Mouse (Mus musculus): ENCODE results near the gene Trhde. TPM values are rescaled to one million over a fixed set of nuclear protein-coding genes. Genes with fewer than 3 reads are reported as not detected.

The Trhde gene
- polyA plus RNA-seq, 1 experiment from 2014 or later: 6.7 TPM

DNA sequence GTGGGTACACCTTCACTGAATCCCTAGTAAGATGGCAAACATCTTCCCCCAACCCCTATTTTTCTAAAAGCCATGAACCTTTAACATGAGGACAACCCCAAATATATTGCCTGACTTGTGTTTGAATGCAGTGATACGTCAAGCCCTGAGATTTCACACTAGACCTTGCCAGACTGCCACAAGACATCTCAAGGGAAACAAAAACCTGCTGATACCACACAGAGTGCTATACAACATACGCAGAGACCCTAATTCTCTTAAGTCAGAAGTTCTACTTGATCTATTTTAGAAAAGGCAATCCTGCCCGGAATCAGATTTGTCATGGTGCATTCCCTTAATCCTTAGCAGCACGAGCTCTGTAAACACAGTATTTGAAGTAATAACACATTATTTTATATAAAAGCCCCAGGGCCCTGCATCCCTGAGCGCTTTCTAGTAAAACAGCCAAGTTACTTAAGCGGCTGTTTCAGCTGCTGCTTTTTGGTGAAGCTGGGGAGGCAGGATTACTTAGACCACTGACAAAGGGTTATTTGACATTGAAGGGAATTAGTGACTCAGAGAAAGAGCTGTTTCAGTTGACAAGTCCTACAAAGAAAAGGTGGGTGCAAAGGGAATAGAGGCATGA lies 130.2 kb downstream of the Trhde start:
- no peak overlapping the region for H3K27ac ChIP-seq (ENCODE audit: low read length)
- H3K36me3 ChIP-seq (ENCODE audit: control insufficient read depth, insufficient read depth, low read length): no peaks in the 10 kb centered on the region
- WGBS: 12% methylated on average over 6 of the region's 6 CpGs
- ATAC-seq: no peak
- peaks cover 4% of the 10 kb centered on the region; the same call in 1 of the 2 replicates for H3K4me1 ChIP-seq (ENCODE audit: control insufficient read depth, insufficient read depth, low read length)
- H3K9me3 ChIP-seq (replicated peaks; ENCODE audit: control insufficient read depth, low read length, poor library complexity, severe bottlenecking): no peaks in the 10 kb centered on the region
- H3K27me3 ChIP-seq (ENCODE audit: control insufficient read depth, insufficient read depth, low read depth, low read length): no peaks in the 10 kb centered on the region
- H3K9ac ChIP-seq (ENCODE audit: low read depth, low read length): no peak overlapping the region
- no peak overlapping the region for H3K4me2 ChIP-seq (ENCODE audit: low read length)
- H3K4me3 ChIP-seq (ENCODE audit: low read depth, low read length): no peak overlapping the region

- Histone ChIP-seq H3K27ac (ENCODE audit: low read length) (no peak overlapping the region), H3K36me3 (ENCODE audit: control insufficient read depth, insufficient read depth, low read length) (no peaks in the 10 kb centered on the region), H3K4me3 (ENCODE audit: low read depth, low read length) (no peak overlapping the region), H3K27me3 (ENCODE audit: control insufficient read depth, insufficient read depth, low read depth, low read length) (no peaks in the 10 kb centered on the region), H3K4me1 (ENCODE audit: control insufficient read depth, insufficient read depth, low read length) (no peaks in the 10 kb centered on the region), H3K9me3 (replicated peaks; ENCODE audit: control insufficient read depth, low read length, poor library complexity, severe bottlenecking) (no peaks in the 10 kb centered on the region), H3K9ac (ENCODE audit: low read depth, low read length) (no peak overlapping the region), H3K4me2 (ENCODE audit: low read length) (no peak overlapping the region)
- 88% methylated on average over 3 of the region's 3 CpGs for WGBS
- ATAC-seq: no peak
These were observed 209.1 kb downstream of the Trhde start for GRCm38 (mm10) chr10:114593046-114593445.

GRCm38 (mm10) chr10:114578926-114579325 lies 223.2 kb downstream of the Trhde start:
- Histone ChIP-seq H3K4me3 (ENCODE audit: low read depth, low read length) (no peak overlapping the region), H3K36me3 (ENCODE audit: control insufficient read depth, insufficient read depth, low read length) (no peaks in the 10 kb centered on the region), H3K9me3 (replicated peaks; ENCODE audit: control insufficient read depth, low read length, poor library complexity, severe bottlenecking) (no peaks in the 10 kb centered on the region), H3K9ac (ENCODE audit: low read depth, low read length) (no peak overlapping the region), H3K4me2 (ENCODE audit: low read length) (no peak overlapping the region), H3K4me1 (ENCODE audit: control insufficient read depth, insufficient read depth, low read length) (no peaks in the 10 kb centered on the region), H3K27ac (ENCODE audit: low read length) (no peak overlapping the region), H3K27me3 (ENCODE audit: control insufficient read depth, insufficient read depth, low read depth, low read length) (no peaks in the 10 kb centered on the region)
- ATAC-seq: no peak
- 80% methylated on average over 2 of the region's 2 CpGs for WGBS

DNA sequence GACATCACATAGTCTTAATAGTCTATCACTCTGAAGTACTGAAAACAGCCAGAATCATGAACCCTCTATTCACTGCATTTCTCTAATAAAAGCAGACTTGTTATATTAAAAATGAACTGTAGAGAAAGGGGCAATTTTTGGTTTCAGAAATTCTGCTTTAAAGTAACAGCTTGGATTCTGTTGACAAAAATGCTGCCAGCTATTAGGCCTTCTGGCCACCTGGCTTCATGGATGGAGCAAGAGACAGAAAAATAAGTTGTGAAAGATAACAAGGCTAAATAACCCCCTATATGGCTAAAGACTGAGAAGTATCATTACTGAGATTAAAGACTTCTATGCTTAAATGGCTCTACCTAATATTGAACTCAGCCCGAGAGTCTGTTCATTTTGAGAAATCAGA lies 234.2 kb downstream of the Trhde start:
- H3K27me3 ChIP-seq (ENCODE audit: control insufficient read depth, insufficient read depth, low read depth, low read length): no peaks in the 10 kb centered on the region
- H3K36me3 ChIP-seq (ENCODE audit: control insufficient read depth, insufficient read depth, low read length): no peaks in the 10 kb centered on the region
- WGBS: 92% methylated on average over 1 of the region's 1 CpGs
- no peak overlapping the region for H3K9ac ChIP-seq (ENCODE audit: low read depth, low read length)
- H3K4me3 ChIP-seq (ENCODE audit: low read depth, low read length): no peak overlapping the region
- H3K27ac ChIP-seq (ENCODE audit: low read length): no peak overlapping the region
- ATAC-seq: no peak
- no peaks in the 10 kb centered on the region for H3K9me3 ChIP-seq (replicated peaks; ENCODE audit: control insufficient read depth, low read length, poor library complexity, severe bottlenecking)
- no peak overlapping the region for H3K4me2 ChIP-seq (ENCODE audit: low read length)
- H3K4me1 ChIP-seq (ENCODE audit: control insufficient read depth, insufficient read depth, low read length): no peaks in the 10 kb centered on the region

DNA sequence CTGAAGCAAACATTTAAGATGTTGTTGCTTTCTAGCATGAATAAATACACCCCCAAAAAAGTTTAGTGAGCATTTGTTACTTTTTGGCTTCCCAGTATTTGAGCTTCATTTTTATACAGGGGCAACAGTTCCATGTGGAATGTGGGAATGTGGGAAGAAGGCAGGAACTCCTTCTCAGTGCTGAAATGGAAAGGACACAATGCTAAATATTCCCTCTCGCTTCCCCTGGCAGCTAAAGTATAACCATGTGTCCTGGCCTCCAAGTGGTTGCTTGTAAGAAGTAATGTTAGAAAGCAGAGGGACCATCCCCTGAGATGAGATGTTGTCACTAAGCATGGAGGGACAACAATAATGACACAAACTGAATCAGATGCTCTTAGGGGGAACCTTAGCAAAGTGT lies 292.9 kb downstream of the Trhde start:
- ATAC-seq: no peak
- H3K27ac ChIP-seq (ENCODE audit: low read length): no peak overlapping the region
- H3K27me3 ChIP-seq (ENCODE audit: control insufficient read depth, insufficient read depth, low read depth, low read length): no peaks in the 10 kb centered on the region
- H3K36me3 ChIP-seq (ENCODE audit: control insufficient read depth, insufficient read depth, low read length): no peaks in the 10 kb centered on the region
- H3K4me2 ChIP-seq (ENCODE audit: low read length): no peak overlapping the region
- no peak overlapping the region for H3K4me3 ChIP-seq (ENCODE audit: low read depth, low read length)
- no peaks in the 10 kb centered on the region for H3K9me3 ChIP-seq (replicated peaks; ENCODE audit: control insufficient read depth, low read length, poor library complexity, severe bottlenecking)
- H3K9ac ChIP-seq (ENCODE audit: low read depth, low read length): no peak overlapping the region
- WGBS: 92% methylated on average over 1 of the region's 1 CpGs
- H3K4me1 ChIP-seq (ENCODE audit: control insufficient read depth, insufficient read depth, low read length): no peaks in the 10 kb centered on the region

GRCm38 (mm10) chr10:114488806-114489205 lies 313.3 kb downstream of the Trhde start:
- no peaks in the 10 kb centered on the region for H3K36me3 ChIP-seq (ENCODE audit: control insufficient read depth, insufficient read depth, low read length)
- ATAC-seq: no peak
- no peaks in the 10 kb centered on the region for H3K4me1 ChIP-seq (ENCODE audit: control insufficient read depth, insufficient read depth, low read length)
- no peak overlapping the region for H3K4me3 ChIP-seq (ENCODE audit: low read depth, low read length)
- H3K27ac ChIP-seq (ENCODE audit: low read length): no peak overlapping the region
- H3K4me2 ChIP-seq (ENCODE audit: low read length): no peak overlapping the region
- no peak overlapping the region for H3K9ac ChIP-seq (ENCODE audit: low read depth, low read length)
- H3K9me3 ChIP-seq (replicated peaks; ENCODE audit: control insufficient read depth, low read length, poor library complexity, severe bottlenecking): no peaks in the 10 kb centered on the region
- no peaks in the 10 kb centered on the region for H3K27me3 ChIP-seq (ENCODE audit: control insufficient read depth, insufficient read depth, low read depth, low read length)
- 87% methylated on average over 4 of the region's 4 CpGs for WGBS

DNA sequence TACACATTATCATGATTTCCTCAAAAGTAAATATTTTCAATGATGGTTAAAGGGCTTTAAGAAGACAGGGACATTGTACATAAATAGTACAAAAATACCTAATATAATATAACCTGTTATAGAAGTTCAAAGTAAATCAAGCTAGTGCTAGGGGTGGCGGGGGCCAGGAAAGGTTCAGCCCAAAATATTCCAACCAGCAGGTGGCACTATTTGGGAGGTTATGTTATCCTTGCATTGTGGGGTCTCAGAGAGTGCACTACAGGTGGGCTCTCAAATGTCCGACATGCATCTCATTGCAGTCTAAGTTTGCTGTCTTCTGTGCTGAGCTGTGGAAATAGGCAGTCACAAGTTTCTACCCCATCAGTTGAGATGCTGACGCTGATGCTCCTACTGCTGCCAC lies 346.5 kb downstream of the Trhde start:
- ATAC-seq: no peak
- no peaks in the 10 kb centered on the region for H3K4me1 ChIP-seq (ENCODE audit: control insufficient read depth, insufficient read depth, low read length)
- H3K9me3 ChIP-seq (replicated peaks; ENCODE audit: control insufficient read depth, low read length, poor library complexity, severe bottlenecking): no peaks in the 10 kb centered on the region
- no peak overlapping the region for H3K9ac ChIP-seq (ENCODE audit: low read depth, low read length)
- H3K4me3 ChIP-seq (ENCODE audit: low read depth, low read length): no peak overlapping the region
- no peaks in the 10 kb centered on the region for H3K36me3 ChIP-seq (ENCODE audit: control insufficient read depth, insufficient read depth, low read length)
- H3K27ac ChIP-seq (ENCODE audit: low read length): no peak overlapping the region
- 82% methylated on average over 3 of the region's 3 CpGs for WGBS
- no peak overlapping the region for H3K4me2 ChIP-seq (ENCODE audit: low read length)
- H3K27me3 ChIP-seq (ENCODE audit: control insufficient read depth, insufficient read depth, low read depth, low read length): no peaks in the 10 kb centered on the region

GRCm38 (mm10) chr10:114448116-114448515 lies 354.0 kb downstream of the Trhde start:
- no peak overlapping the region for H3K4me3 ChIP-seq (ENCODE audit: low read depth, low read length)
- H3K4me2 ChIP-seq (ENCODE audit: low read length): no peak overlapping the region
- H3K9ac ChIP-seq (ENCODE audit: low read depth, low read length): no peak overlapping the region
- ATAC-seq: no peak
- H3K27me3 ChIP-seq (ENCODE audit: control insufficient read depth, insufficient read depth, low read depth, low read length): no peaks in the 10 kb centered on the region
- H3K27ac ChIP-seq (ENCODE audit: low read length): no peak overlapping the region
- H3K36me3 ChIP-seq (ENCODE audit: control insufficient read depth, insufficient read depth, low read length): no peaks in the 10 kb centered on the region
- H3K9me3 ChIP-seq (replicated peaks; ENCODE audit: control insufficient read depth, low read length, poor library complexity, severe bottlenecking): no peaks in the 10 kb centered on the region
- 45% methylated on average over 6 of the region's 6 CpGs for WGBS
- H3K4me1 ChIP-seq (ENCODE audit: control insufficient read depth, insufficient read depth, low read length): no peaks in the 10 kb centered on the region

- H3K36me3 ChIP-seq (ENCODE audit: control insufficient read depth, insufficient read depth, low read length): no peaks in the 10 kb centered on the region
- H3K9ac ChIP-seq (ENCODE audit: low read depth, low read length): no peak overlapping the region
- no peak for ATAC-seq
- WGBS: 83% methylated on average over 3 of the region's 3 CpGs
- no peak overlapping the region for H3K4me2 ChIP-seq (ENCODE audit: low read length)
- no peaks in the 10 kb centered on the region for H3K9me3 ChIP-seq (replicated peaks; ENCODE audit: control insufficient read depth, low read length, poor library complexity, severe bottlenecking)
- H3K27me3 ChIP-seq (ENCODE audit: control insufficient read depth, insufficient read depth, low read depth, low read length): no peaks in the 10 kb centered on the region
- H3K27ac ChIP-seq (ENCODE audit: low read length): no peak overlapping the region
- no peaks in the 10 kb centered on the region for H3K4me1 ChIP-seq (ENCODE audit: control insufficient read depth, insufficient read depth, low read length)
- no peak overlapping the region for H3K4me3 ChIP-seq (ENCODE audit: low read depth, low read length)
These were observed 383.1 kb downstream of the Trhde start for GRCm38 (mm10) chr10:114418956-114419530.
